Mouse (Mus musculus) layer of hippocampus, adult 9-10 months (tissue): ENCODE data around the gene Spaar.

Experiments used
- DNase-seq: peaks from one replicate; pipeline ENCODE4 v3.0.0; 2022; ENCODE audit warnings: low spot score

Spaar gene

DNA sequence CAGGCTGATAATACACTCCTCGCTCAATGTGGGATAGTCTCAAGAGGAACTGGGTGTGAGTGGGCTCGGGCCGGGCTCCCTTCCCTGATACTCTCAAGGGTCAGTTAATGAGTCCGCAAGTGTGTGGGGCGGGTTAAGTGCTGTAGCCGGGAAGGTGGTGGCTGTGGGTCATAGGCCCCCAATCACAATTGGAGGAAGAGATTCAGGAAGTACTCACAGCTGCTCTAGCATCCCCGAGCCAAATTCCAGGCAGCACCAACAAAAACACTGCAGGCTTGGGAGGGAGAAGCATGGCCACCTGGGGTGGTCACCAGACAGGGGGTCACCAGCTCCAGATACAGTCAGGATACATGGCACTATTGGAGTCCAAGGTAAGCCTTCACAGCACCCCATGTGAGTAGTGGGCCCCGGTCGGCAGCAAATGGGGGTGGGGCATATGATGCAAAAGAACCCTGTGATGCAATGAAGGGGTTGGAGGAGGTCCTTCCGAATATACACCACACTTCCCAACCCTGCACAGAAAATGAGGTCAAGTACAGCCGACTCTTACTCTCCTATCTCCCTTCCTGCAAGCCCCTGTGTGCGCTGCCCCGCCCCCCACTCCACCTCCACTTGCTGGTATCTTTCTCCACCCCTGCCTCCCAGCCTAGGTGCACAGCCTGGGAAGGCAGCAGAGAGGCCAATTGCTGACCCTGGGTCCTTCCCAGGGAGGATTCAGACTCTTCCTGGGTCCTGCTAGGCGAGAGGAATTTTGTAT lies at the start of gene Spaar:
Gene Spaar, plus strand, starts transcription at position 241 of the 757 bp plus-strand sequence.
- no peak for DNase-seq

DNA sequence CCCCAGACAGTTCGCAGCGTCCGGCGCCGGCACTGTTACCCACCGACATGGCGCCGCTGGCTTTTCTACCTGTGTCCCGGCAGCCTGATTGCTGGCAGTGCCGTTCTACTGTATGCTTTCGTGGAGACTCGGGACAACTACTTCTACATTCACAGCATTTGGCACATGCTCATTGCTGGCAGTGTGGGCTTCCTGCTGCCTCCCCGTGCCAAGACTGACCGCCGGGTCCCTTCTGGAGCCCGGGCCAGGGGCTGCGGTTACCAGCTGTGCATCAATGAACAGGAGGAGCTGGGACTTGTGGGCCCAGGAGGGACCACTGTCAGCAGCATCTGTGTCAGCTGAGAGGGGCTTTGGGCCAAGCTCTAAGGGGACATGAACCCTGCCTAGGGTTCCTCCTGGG lies 39.8 kb upstream of the Spaar start:
- no peak for DNase-seq

DNA sequence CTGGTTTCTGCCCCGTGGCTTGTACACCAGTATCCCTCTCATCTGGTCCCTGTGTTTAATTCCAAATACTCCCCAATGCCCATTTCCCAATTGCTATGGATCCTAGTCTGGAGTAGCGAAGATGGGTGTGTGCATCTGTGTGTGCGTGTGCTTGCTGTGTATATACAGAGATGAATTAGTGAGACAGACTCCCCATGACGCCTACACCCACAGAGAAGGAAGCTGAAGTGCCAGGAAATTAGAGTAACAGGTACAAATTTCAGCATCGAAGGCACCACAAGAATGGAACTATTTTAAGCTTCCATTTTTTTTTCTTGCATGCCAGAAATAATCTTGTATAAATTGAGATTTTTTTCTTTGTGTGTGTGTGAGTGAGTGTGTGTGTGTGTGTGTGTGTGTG lies 38.8 kb upstream of the Spaar start:
- no peak for DNase-seq

DNA sequence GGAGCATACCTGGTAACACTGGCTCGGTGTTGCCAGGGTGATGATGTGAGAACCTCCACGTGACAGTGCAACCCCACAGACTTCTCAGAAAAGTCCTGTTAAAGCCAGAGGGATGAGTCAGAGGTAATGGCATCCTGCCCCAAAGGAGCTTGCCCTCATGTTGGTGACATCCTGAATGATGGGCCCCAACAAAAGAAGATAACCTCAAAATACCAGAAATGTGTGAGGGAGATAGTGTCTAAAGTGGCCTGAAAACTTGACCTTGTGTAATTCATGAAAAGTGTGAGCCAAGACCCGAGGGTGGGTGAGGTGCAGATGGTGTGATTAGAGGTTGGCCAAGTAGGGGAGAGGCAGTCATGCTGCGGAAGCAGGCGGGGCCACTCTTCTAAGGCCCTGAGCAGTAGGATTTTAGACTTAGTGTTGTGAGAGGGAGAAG lies 36.0 kb upstream of the Spaar start:
- DNase-seq, result no peak

DNA sequence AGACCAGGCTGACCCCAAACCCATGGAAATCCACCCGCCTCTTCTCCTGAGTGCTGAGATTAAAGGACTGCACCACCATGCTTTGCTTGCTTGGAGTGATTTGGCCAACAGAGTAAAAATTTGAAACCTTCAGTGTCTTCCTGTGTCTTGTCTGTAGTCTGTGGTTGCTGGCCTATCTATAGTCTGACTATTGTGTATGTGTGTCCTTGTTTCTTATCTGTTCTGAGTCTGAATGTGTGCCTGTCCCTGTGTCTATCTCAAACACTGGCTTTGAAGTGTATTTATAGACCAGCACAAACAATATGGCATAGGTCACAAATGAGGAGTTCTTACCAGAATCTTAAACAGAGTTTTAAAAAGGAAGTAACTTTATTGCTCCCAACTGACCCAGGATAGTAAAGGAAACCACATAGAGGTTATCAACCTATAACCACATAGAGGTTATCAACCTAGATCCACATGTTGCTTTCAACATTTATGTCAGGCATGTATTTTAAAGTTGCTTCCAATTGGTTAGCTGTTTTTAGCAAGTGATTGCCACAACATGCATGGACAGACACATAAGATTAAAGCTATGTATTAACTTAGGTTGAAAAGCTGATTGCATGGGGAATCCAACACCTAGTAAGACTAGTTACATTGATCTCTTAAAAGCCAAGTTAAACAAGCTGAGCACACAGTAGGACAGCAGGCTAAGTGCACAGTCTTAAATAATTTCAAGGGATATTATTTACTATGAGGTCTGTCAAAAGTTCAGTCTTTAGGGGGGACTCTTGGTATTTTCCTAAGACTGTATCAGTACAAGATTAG lies 35.2 kb upstream of the Spaar start:
- no peak for DNase-seq

DNA sequence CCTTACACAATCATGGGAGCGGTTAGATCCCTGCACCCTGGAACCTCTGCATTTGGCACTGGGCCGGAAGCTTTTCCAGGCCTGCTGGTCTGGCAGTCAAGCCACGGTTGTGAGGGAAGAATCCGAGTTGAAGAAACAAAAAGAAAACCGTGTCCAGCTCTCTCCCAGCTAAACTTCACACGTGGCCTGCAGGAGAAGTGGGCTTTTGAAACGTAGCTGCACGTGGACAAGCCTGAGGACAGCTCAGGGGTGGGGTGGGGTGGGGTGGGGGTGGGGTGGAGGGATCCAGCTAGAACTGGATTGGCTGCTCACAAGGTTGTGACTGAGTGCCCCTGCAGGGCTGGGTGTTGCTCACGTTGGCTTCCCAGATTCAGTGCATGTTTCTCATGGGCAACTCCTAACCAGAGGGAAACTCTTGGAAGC lies 34.6 kb upstream of the Spaar start:
- no peak for DNase-seq

DNA sequence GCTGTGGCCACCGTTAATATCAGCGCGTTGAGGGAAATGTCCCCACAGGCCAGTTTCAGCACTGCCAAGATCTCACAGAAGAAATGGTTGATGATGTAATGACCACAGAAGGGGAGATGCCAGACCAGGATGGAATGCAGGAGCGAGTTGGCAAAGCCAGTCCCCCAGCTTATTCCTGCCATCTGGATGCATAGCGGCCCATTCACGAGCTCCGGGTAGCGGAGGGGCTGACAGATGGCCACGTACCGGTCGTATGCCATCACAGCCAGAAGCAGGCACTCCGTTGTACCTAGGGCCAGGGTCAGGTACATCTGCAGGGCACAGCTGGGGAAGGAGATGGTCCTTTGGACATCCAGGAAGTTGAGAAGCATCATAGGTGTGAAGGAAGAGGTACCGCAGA lies 33.3 kb upstream of the Spaar start:
- no peak for DNase-seq

DNA sequence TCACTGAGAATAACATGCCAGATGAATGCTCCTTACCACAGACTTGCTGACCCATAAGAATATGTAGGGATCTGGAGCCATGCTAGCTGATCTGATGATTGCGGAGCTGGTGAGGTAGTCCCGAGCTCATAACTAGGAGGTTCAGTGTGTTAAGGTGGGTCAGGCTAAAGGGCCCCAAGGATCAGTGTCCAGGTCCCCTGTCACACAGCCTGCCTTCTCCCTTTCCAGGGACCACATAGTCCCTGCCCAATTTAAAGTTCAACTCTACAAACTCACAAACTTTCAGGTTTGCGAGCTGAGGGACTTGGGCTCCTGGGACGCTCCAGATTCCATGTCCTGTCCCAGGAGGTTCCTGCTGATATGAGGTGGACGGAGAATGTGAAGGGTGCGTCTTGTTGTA lies 29.1 kb upstream of the Spaar start, which contains the start of gene Olfr70:
Gene Olfr70, minus strand, starts transcription at position 101 of the 400 bp plus-strand sequence.
- no peak for DNase-seq

DNA sequence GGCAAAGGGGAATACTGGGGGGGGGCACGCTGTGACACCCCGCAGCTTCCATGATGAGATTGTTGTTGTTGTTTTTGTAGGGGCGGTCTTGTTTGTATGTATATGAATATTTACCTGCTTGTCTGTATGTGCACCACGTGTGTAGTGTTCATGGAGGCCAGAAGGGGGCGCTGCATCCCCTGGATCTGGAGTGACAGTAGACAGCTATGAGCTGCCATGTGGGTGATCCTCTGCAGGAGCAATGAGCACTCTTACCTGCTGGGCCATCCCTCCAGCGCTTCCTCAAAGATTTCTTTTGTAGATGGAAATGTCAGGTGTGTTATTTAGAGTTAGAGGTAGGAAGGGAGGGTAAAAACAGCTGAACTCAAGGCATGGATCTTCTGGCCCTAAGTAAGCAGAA lies 26.4 kb upstream of the Spaar start:
- no peak for DNase-seq

DNA sequence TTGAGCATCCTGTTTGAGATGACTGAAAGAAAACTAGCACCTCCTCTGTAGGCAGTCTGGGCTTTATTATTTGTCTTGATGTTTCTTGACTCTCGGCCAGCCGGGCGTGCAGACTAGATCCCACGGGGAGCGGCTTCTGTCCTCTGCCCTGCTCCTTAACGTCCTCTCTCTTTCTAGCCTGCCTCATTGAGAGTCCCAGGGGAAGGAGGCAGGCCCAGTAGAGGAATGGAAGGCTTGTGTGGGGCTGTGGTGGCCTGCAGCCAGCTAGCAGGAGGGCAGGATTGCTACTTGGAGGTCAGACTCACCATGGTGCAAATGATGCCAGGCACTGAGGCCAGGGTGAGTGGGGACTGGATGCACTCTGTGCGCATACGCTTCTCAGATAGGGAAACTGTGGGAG lies 26.0 kb upstream of the Spaar start:
- no peak for DNase-seq

DNA sequence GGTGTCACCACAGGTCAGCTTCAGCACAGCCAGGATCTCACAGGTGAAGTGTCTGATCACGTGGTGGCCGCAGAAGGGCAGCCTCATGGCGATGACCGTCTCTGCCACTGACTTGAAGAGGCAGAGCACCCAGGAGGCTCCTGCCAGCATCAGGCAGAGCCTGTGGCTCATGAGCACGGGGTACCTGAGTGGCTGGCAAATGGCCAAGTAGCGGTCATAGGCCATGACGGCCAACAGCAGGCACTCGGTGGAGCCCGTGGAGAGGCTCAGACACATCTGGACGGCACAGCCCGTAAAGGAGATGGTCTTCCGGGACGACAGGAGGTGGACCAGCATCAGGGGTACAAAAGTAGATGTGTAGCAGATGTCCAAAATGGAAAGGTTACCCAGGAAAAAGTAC lies 23.8 kb upstream of the Spaar start:
- no peak for DNase-seq

DNA sequence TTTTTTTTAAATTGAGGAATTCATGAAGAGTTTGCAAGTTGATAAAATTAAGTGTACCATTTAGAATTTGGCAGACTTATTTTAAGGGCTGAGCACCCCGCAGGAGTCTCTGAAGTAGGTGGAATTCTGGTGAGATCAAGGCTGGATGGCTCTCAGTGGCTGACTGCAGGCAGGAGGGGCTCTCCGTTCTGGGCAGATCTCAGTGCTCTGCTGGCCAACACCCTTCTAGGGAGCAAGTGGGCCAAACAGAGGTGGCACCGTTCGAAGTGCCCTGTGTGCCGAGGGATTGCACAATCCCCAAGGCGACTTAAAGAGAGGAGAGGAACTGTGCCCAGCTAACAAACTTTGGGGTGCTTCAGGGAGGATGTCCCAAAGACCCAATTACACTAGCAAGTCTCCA lies 20.0 kb upstream of the Spaar start, which contains the start of gene Olfr71:
Gene Olfr71, minus strand, starts transcription at position 387 of the 400 bp plus-strand sequence.
- DNase-seq, result no peak

DNA sequence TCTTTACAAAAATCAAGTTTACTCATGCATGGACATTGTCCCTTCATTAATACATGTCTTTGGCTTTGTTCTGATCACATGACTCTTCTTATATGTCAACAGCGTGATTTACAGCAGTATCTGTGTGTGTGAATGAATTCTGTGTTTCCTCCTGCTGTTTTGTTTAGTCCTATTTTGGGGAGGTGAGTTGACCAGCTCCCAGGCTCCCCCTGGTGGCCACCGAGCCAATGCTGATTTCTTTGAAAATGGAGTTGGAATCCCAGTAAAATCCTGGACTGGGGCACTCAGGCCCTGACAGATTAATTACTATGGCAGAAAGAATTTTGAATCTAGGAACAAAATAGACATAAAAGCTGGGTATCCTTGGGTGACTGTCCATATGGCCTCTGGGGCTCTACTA lies 18.0 kb upstream of the Spaar start:
- peak; percentile 59 for DNase-seq

DNA sequence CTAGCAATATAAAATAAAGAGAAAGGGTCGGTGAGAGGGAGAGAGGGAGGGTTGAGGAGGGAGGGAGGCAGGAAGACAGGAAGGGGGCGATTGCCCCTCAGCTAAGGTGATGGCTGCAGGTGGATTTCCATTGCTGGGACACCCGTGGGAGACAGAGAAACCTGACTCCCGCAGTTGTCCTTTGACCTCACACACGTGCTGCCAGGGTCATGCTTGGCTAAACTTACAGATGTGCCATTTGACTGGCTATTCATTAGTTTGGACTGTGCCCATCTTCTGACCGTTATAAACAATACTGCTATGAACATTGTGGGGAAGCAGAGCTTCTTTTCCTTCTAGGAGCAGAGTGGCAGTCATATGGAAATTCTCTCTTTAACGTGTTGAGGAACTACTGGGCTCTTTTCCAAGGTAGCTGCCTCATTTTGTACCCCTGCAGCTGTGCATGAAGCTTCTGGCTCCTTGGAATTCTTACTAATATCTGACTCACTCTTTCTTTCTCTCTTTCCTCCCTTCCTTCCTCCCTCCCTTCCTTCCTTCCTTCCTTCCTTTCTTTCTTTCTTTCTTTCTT lies 16.1 kb upstream of the Spaar start:
- no peak for DNase-seq

DNA sequence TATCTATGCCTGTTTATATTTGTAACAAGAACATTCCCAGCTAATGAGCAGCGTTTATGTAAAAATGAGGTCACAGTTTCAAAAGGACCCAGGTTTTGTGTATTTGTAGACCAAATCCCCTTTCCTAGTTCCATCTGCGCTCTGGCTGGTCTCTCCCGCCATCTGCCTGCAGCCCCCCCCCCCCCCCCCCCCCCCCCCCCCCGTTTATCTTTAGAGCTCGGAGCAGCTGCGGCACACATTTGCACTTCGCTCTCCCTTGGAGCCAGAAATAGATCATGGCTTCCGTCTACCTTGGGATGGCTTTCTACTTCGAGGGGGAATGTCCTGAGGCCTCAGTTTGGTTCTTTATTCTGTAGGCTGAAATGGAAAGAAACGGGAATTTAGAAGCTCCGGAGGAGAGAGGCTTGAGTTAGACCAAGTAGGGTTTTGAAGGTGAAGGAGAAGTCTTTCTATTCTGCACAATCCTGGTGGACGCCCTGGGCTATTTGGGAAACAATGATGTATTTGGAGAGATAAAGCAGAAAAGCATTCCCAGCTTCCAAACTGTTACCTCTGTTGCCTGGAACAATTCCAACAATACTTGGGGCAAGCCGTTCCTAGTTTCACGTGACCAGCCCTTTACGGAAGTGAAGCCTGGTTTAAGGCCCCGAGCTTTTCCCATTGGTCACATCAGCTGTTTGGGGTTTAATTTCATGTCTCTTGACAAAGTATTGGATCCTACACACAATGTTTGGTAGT lies 9.2 kb upstream of the Spaar start:
- no peak for DNase-seq

DNA sequence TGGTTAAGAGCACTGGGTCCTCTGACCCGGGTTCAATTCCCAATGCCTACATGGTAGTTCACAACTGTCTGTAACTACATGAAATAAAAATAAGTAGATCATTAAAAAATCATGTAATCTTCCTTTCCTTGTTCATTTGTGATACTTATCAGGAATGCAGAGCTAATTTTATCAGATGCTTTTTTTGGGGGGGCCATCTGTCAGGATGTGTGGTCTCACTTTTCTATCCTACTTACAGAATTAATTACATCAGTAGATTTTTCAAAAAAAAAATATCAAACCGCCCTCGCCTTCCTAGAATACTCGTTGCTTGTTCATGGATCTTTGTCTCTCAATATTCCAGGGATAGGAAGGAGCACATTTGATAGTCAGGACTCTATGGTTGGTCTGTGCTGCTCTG lies 7.6 kb upstream of the Spaar start:
- no peak for DNase-seq

DNA sequence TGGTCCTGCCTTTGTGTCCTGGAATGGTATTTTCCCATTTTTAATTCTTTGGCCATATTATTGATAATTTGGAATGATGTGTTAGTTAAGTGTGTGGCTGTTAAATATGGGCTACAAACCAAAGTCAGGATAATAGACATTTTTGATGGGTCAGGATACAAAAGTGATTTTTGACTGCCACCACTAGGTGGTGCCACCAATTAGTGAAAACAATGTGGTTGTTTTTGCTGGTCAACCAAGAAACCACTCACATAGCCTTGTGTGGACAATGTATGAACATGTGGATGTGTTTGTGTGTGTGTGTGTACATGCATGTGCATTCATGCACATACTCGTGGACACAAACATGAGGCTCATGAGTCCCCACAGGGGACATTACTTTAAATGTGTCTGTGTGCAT lies 5.1 kb upstream of the Spaar start:
- DNase-seq, result no peak

DNA sequence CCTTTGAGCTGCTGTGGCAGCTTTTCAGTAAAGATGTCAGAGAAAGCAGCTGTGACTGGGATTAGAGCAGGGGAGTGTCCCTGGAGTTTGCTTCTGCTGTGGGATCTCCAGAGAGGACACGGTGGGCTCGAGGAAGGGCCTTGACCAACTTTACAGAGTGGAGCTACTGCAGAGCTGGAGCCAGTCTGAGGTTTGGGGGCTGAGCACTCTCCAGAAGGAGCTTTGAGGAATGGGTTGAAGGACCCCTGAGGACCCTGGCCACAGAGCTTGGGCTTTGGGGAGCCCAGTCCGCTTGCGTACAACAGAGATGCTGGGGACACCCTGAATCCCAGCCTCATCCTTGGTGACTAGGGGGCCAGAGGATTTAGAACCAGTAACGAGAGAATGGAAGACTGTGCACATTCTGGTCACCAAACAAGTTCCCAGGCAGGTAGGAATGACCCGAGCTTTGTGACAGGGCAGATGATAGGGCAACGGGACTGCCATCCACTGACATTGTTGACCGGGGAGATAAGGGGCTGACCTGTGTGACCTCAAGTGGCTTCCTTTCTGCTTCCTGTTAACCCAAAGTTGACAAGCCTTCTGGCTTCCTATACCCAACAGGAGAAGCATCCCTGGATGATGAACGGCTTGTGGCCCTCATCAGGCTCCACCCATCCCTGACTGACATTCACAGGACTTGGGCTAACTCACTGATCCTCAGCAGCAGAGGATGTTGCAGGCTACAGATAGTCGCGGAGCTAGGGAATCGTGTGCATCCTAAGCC lies 3.4 kb upstream of the Spaar start:
- DNase-seq, result no peak

DNA sequence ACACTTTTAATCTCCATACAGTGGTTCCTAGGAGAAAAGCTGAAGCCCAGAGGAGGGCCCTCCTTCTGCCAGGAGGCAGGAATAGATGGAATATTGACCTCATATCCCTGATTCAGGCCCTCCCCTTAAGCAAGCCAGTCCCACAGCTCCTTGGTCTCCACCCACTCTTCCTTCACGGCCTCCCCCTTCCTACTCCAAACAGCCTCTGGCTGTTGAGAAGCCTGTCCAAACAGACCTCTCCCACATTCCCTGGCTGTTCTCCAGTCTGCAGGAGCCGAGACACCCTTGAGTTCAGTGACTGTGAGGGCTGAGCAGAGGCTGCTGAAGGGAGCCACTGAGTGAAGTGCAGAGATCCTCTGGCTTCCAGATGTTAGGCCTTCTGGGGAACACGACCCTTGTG lies 2.8 kb upstream of the Spaar start, which contains the start of gene Hrct1:
Gene Hrct1, plus strand, starts transcription at position 194 of the 400 bp plus-strand sequence.
- no peak for DNase-seq

DNA sequence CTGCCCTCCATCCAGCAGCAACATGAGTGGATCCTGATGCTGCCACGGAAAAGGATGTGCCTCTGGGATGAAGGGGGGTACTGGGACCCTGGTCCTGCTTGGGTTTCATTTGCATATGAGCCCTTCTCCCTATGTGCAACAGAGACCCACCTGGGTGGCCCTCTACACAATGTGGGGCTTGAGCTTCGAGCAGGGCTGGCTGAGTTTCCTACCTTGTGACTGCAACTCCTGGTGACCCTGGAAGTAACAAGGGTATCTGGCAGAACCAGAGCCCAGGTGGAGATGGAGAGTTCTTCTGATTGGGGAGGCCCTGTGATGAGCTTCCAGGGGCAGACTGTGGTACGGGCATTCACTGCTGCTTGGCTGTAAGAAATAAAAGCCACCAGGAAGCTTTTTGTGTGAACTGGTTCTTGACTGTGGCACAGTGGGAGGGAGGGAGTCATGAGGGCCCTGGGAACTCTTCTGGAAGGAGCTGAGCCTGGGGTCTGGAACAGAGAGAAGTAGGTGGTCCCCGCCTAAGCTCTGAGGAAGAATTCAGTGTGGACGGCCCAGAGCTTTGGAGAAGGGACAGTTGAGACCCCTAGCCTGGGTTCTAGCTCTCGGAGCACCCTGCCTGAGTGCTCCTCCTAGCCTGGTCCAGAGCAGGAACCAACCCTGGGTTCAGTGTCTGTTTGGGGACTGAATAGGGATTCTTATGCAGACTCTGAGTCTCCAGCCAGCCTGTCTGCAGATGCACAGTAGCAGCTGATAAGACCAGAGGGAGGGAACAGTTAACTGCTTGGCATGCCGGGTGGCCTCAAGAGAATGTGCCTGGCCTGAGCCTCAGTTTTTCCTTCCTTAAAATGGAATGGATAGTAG lies 1.9 kb upstream of the Spaar start:
- no peak for DNase-seq
